Mouse (Mus musculus) limb, embryonic 12.5 days (tissue): ENCODE results near the gene Chrna4. TPM values are rescaled to one million over a fixed set of nuclear protein-coding genes. Genes with fewer than 3 reads are reported as not detected.

Source experiments
- ATAC-seq: fragments of 200-750 bp; cut with Nextera tagmentation; 2 replicates; pipeline ENCODE4 v1.8.0; 2017; ENCODE audit warnings: low read depth, moderate TSS enrichment; ENCODE audit not compliant: insufficient number of reproducible peaks, insufficient read depth, low FRiP score, low TSS enrichment
- H3K27ac ChIP-seq: fragments of 300-500 bp; sonication (generic); 2 replicates; pipeline ENCODE4 v1.5.1; 2016; ENCODE audit warnings: mild to moderate bottlenecking, moderate library complexity
- H3K27me3 ChIP-seq: fragments of 300-500 bp; sonication (generic); 2 replicates; pipeline ENCODE4 v1.6.1; 2016; ENCODE audit warnings: mild to moderate bottlenecking, moderate library complexity
- H3K36me3 ChIP-seq: fragments of 300-500 bp; sonication (generic); 2 replicates; pipeline ENCODE4 v1.6.1; 2016; ENCODE audit warnings: mild to moderate bottlenecking, moderate library complexity
- H3K4me1 ChIP-seq: fragments of 300-500 bp; sonication (generic); replicated peaks from 2 replicates; pipeline ENCODE4 v1.6.1; 2016
- H3K4me2 ChIP-seq: fragments of 300-500 bp; sonication (generic); 2 replicates; pipeline ENCODE4 v1.6.1; 2016; ENCODE audit warnings: mild to moderate bottlenecking, moderate library complexity
- H3K4me3 ChIP-seq: fragments of 300-500 bp; sonication (generic); replicated peaks from 2 replicates; pipeline ENCODE4 v1.5.1; 2016; ENCODE audit warnings: mild to moderate bottlenecking
- H3K9ac ChIP-seq: fragments of 300-500 bp; sonication (generic); replicated peaks from 2 replicates; pipeline ENCODE4 v1.6.1; 2016; ENCODE audit warnings: mild to moderate bottlenecking, moderate library complexity
- H3K9me3 ChIP-seq: fragments of 300-500 bp; sonication (generic); 2 replicates; pipeline ENCODE4 v1.6.1; 2016; ENCODE audit warnings: mild to moderate bottlenecking, moderate library complexity
- WGBS: fragments of 180-500 bp; shearing (Covaris S2); methylation state at CpG from one replicate; pipeline ENCODE4 v1.1.7; 2016; 5-methylcytosine and 5-hydroxymethylcytosine counted together
- polyA plus RNA-seq: library from polyadenylated mRNA; unstranded; fragments of >200 nt; fragmentation: Nextera tagmentation; extraction: Ambion mirVana; gene quantifications from 2 replicates; pipeline ENCODE4 v1.2.1, GENCODE M21; 2016

Gene Chrna4
- polyA plus RNA-seq, result 0.97 and 1.4 TPM in 2 replicates

GRCm38 (mm10) chr2:181043437-181043836, at the start of gene Chrna4:
TSS of gene Chrna4 (minus strand) at chr2:181043546.
- H3K4me1 ChIP-seq, result peaks cover 26% of the 10 kb centered on the region
- WGBS, result 63% methylated on average over 3 of the region's 3 CpGs
- H3K9me3 ChIP-seq, result no peaks in the 10 kb centered on the region
- no peaks in the 10 kb centered on the region for H3K36me3 ChIP-seq
- H3K27me3 ChIP-seq, result peaks cover 60% of the 10 kb centered on the region
- H3K4me3 ChIP-seq, result no peak within 1 kb of the TSS
- ATAC-seq, result no peak
- no peak within 1 kb of the TSS for H3K9ac ChIP-seq
- H3K27ac ChIP-seq, result no peak within 1 kb of the TSS
- H3K4me2 ChIP-seq, result no peak within 1 kb of the TSS

DNA sequence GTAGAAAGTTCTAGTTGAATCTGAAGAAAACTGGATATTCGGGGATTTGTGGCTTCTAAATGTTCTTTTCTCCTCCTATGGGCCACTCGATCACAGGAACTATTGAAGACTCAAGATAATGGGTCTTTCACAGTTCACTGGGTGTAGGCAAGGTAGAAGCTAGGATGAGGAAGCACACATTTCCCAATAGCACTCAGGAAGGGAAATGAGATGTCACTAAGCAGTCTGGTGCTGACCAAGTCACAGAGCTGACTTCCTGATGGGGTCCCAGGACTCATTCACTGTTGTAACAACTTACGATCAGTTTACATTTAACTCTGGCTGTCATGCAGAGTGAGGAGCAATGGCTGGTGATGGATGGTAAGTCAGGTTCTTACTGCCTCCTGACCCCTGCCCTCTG, 46.8 kb upstream of the Chrna4 start:
- no peaks in the 10 kb centered on the region for H3K36me3 ChIP-seq
- 82% methylated on average over 3 of the region's 3 CpGs for WGBS
- no peaks in the 10 kb centered on the region for H3K27me3 ChIP-seq
- H3K4me2 ChIP-seq, result no peak overlapping the region
- H3K4me1 ChIP-seq, result no peaks in the 10 kb centered on the region
- no peak for ATAC-seq
- H3K27ac ChIP-seq, result no peak overlapping the region
- H3K9me3 ChIP-seq, result no peaks in the 10 kb centered on the region
- no peak overlapping the region for H3K4me3 ChIP-seq
- no peak overlapping the region for H3K9ac ChIP-seq

- Histone ChIP-seq H3K27me3 (no peaks in the 10 kb centered on the region), H3K4me3 (no peak overlapping the region), H3K9ac (no peak overlapping the region), H3K9me3 (no peaks in the 10 kb centered on the region), H3K4me1 (no peaks in the 10 kb centered on the region), H3K36me3 (no peaks in the 10 kb centered on the region), H3K4me2 (no peak overlapping the region), H3K27ac (no peak overlapping the region)
- no peak for ATAC-seq
- WGBS, result 56% methylated on average over 8 of the region's 8 CpGs
These were observed 41.7 kb upstream of the Chrna4 start for GRCm38 (mm10) chr2:181084997-181085396.

- no peak for ATAC-seq
- Histone ChIP-seq H3K9me3 (no peaks in the 10 kb centered on the region), H3K27me3 (peaks cover 2% of the 10 kb centered on the region; the same call in 1 of the 2 replicates), H3K9ac (no peak overlapping the region), H3K4me1 (no peaks in the 10 kb centered on the region), H3K4me2 (no peak overlapping the region), H3K4me3 (no peak overlapping the region), H3K36me3 (no peaks in the 10 kb centered on the region), H3K27ac (no peak overlapping the region)
- 64% methylated on average over 4 of the region's 4 CpGs for WGBS
These were observed 40.6 kb upstream of the Chrna4 start for GRCm38 (mm10) chr2:181083945-181084344.

GRCm38 (mm10) chr2:181080886-181081285, 37.5 kb upstream of the Chrna4 start:
- no peak for ATAC-seq
- H3K27ac ChIP-seq, result no peak overlapping the region

GRCm38 (mm10) chr2:181079518-181079917, 36.2 kb upstream of the Chrna4 start:
- Histone ChIP-seq H3K4me3 (no peak overlapping the region), H3K9ac (no peak overlapping the region), H3K27ac (no peak overlapping the region), H3K4me2 (no peak overlapping the region), H3K27me3 (peaks cover 4% of the 10 kb centered on the region; the same call in 1 of the 2 replicates), H3K36me3 (no peaks in the 10 kb centered on the region), H3K9me3 (no peaks in the 10 kb centered on the region), H3K4me1 (no peaks in the 10 kb centered on the region)
- 90% methylated on average over 2 of the region's 2 CpGs for WGBS
- no peak for ATAC-seq

More at GRCm38 (mm10) chr2:181080886-181081285, 37.5 kb upstream of the Chrna4 start:
- no peak overlapping the region for H3K4me2 ChIP-seq
- no peaks in the 10 kb centered on the region for H3K36me3 ChIP-seq
- no peaks in the 10 kb centered on the region for H3K9me3 ChIP-seq
- peaks cover 4% of the 10 kb centered on the region; the same call in 1 of the 2 replicates for H3K27me3 ChIP-seq
- H3K9ac ChIP-seq, result no peak overlapping the region
- WGBS, result 64% methylated on average over 5 of the region's 5 CpGs
- no peaks in the 10 kb centered on the region for H3K4me1 ChIP-seq
- H3K4me3 ChIP-seq, result no peak overlapping the region

DNA sequence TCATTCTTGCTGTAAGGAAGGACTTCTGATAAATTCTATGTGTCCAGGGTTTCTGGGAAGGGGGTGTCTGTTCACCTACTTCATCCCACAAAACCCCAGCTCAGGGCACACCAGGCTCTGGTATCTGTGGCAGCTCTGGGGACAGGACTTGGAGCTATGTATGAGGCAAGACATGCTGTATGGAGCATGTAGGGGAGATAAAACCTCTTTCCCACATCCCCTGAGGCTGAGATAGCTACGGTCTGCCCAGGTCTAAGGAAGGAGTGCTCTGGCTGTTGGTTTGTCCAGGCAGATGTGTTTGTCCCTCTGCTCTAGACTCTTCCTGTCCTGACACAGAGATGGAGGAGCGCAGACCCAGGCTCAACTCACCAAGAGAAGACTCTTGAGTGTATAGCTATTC, 35.6 kb upstream of the Chrna4 start:
- Histone ChIP-seq H3K9ac (no peak overlapping the region), H3K9me3 (no peaks in the 10 kb centered on the region), H3K4me3 (no peak overlapping the region), H3K36me3 (no peaks in the 10 kb centered on the region), H3K27ac (no peak overlapping the region), H3K27me3 (peaks cover 4% of the 10 kb centered on the region; the same call in 1 of the 2 replicates), H3K4me1 (no peaks in the 10 kb centered on the region), H3K4me2 (no peak overlapping the region)
- 84% methylated on average over 2 of the region's 2 CpGs for WGBS
- ATAC-seq, result no peak

DNA sequence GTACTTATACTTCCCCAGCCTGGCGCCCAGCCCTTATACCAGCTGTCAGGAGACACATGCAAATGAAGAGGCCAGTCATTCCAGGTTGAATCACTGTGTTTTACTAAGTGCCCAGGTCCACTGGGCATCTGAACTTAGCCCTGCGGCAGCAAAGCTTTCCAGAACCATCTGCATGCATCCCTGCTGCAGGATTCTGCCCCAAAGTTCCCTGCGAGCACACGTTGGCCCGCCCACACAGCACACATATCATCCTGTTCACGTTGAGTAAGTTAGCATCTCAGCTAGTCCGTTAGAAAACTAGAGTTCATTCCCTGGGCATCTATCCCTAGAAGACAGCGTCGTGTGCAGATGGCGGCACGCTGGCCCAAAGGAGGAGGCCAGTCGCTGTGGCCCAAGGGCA, 32.2 kb upstream of the Chrna4 start:
- no peaks in the 10 kb centered on the region for H3K36me3 ChIP-seq
- H3K9ac ChIP-seq, result no peak overlapping the region
- no peak overlapping the region for H3K4me3 ChIP-seq
- 81% methylated on average over 12 of the region's 12 CpGs for WGBS
- H3K27me3 ChIP-seq, result peaks cover 4% of the 10 kb centered on the region; the same call in 1 of the 2 replicates
- no peak overlapping the region for H3K4me2 ChIP-seq
- no peak for ATAC-seq
- H3K4me1 ChIP-seq, result no peaks in the 10 kb centered on the region
- H3K27ac ChIP-seq, result no peak overlapping the region
- no peaks in the 10 kb centered on the region for H3K9me3 ChIP-seq

DNA sequence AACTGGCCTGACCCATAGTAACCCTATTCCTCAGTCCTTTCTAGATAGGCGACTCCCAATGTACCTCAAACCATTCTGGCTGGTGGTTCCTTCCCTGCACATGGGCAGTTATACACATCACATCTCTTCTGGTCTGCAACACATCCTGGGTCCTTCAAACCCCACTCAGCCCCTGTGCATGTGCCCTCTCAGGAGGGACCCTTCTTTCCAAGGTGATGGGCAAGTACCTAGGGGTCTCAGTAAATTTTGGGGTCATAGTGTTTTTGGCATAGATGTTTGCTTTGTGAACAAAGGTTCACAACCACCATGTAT, 29.0 kb upstream of the Chrna4 start:
- 4% methylated on average over 1 of the region's 1 CpGs for WGBS
- H3K4me1 ChIP-seq, result no peaks in the 10 kb centered on the region
- no peaks in the 10 kb centered on the region for H3K27me3 ChIP-seq
- ATAC-seq, result no peak
- no peaks in the 10 kb centered on the region for H3K36me3 ChIP-seq
- H3K9me3 ChIP-seq, result no peaks in the 10 kb centered on the region
- no peak overlapping the region for H3K9ac ChIP-seq
- no peak overlapping the region for H3K4me3 ChIP-seq
- H3K27ac ChIP-seq, result no peak overlapping the region
- H3K4me2 ChIP-seq, result no peak overlapping the region

DNA sequence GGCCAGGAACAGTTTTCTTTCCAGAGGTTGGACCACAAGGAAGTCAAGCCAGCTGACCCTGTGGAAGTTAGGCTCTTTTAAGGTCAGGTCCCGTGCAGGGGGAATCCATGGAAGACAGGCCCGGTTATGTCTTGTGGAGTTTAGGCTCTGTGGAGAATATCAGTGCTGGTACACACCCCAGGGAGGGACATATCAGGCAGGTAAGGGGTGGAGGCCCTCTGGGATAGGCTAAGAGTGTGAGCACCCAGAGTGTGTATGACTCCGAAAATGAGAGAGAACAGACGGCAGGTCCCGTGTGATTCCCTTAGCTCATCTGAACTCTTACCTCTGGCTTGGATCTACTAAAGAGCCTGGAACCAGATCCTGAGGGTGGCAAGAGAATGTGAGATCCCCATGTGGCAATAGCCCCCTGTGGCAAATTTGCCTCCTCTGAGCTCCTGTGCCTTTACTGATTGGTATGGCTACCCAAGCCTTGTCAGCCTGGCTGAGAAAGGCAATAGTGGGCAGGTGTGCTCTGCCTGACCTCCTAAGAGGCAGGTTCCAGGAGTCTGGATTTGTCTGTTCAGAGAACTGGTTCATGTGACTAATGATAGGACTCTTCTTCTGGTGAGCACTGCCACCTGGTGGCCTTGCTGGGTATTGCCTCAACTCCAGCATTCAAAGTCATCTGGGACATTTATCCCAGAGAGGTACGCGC, 28.5 kb upstream of the Chrna4 start:
- Histone ChIP-seq H3K27me3 (no peaks in the 10 kb centered on the region), H3K27ac (no peak overlapping the region), H3K9ac (no peak overlapping the region), H3K36me3 (no peaks in the 10 kb centered on the region), H3K4me1 (no peaks in the 10 kb centered on the region), H3K4me2 (no peak overlapping the region), H3K9me3 (no peaks in the 10 kb centered on the region), H3K4me3 (no peak overlapping the region)
- ATAC-seq, result no peak
- 63% methylated on average over 7 of the region's 7 CpGs for WGBS

DNA sequence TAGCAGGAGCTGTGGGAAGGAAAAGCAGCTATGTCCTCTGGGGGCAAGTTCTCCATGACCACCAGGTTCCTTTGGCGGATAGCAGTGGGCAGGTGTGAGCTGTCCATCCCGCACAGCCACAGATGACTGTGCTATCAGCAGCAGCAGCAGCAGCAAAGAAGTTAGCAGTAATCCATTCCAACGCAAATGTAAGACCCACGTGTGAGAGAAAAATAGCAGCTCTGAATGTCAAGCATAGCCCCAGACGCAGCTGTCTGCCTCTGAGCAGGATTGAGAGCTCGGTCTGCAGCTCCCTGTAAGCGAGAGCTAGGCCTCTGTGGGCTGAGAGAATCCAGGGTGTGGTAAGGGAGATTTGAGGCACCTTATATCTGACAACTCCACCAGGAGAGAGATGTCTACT, 26.8 kb upstream of the Chrna4 start:
- 54% methylated on average over 7 of the region's 7 CpGs for WGBS
- no peak overlapping the region for H3K27ac ChIP-seq

DNA sequence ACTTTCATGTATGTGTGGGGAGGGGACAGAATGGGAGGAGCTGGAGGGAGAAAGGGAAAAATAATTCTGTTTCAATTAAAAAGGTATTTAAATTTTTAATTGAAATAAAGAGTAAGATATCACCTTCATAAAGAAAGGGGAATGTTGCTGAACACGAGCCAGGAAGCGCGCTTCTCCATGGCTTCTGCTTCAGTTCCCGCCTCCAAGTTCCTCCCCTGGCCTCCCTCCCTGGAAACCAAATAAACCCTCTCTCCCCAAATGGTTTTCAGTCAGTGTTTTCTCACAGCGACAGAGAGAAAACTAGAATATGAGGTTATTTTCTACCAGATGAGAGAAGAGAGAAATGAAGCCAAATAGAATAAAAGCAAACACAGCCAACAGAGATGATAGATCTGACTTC, 25.2 kb upstream of the Chrna4 start:
- H3K27ac ChIP-seq, result no peak overlapping the region
- WGBS, result 74% methylated on average over 5 of the region's 5 CpGs
- peaks cover 2% of the 10 kb centered on the region; the same call in 1 of the 2 replicates for H3K27me3 ChIP-seq
- no peaks in the 10 kb centered on the region for H3K4me1 ChIP-seq
- H3K36me3 ChIP-seq, result no peaks in the 10 kb centered on the region
- H3K4me2 ChIP-seq, result no peak overlapping the region
- H3K9ac ChIP-seq, result no peak overlapping the region
- no peak overlapping the region for H3K4me3 ChIP-seq
- ATAC-seq, result no peak
- H3K9me3 ChIP-seq, result no peaks in the 10 kb centered on the region

More for the DNA sequence above, 26.8 kb upstream of the Chrna4 start:
- Histone ChIP-seq H3K4me1 (no peaks in the 10 kb centered on the region), H3K36me3 (no peaks in the 10 kb centered on the region), H3K27me3 (peaks cover 2% of the 10 kb centered on the region; the same call in 1 of the 2 replicates), H3K9me3 (no peaks in the 10 kb centered on the region), H3K9ac (no peak overlapping the region), H3K4me2 (no peak overlapping the region), H3K4me3 (no peak overlapping the region)
- ATAC-seq, result no peak
